Mouse (Mus musculus): ENCODE results near the gene E130114P18Rik.

Gene E130114P18Rik

GRCm38 (mm10) chr4:97776388-97777080, 1.3 kb downstream of the E130114P18Rik start:
- DNase-seq (ENCODE audit: low spot score), result no peak

DNA sequence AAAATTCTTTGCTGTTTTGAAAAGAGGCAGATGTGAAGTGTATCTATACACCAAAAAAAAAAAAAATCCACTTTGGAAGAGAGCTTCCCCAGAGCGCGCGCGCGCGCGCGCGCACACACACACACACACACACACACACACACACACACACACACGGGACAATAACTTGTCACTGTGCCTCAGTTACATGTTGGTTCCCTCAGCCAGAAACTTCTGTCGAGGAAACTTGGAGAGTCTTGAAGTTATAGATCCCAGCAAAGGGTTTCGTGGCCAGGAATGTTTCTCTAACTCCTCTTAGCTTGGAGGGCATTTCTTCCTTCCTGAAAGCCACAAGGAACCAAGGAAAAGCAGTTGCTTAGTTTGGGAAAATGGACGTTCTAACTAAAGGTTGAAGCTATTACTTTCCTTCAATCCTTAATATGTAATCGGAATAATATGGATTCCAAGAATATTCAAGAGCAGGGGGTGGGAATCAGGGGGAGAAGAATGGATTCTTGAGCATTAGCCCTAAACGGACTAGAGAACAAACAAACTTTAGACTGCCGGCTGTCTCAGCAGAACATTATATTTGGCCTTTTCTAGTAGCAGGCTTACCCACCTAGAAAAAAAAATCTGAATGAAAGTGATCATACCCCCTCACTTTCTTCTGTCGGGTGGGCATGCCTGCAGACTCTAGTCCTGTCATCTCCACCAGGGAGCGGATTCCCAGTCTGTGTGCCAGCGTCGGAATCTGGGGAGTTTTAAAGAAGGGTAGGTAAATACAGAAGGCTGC, 2.2 kb downstream of the E130114P18Rik start:
- DNase-seq (ENCODE audit: low spot score), result no peak

DNA sequence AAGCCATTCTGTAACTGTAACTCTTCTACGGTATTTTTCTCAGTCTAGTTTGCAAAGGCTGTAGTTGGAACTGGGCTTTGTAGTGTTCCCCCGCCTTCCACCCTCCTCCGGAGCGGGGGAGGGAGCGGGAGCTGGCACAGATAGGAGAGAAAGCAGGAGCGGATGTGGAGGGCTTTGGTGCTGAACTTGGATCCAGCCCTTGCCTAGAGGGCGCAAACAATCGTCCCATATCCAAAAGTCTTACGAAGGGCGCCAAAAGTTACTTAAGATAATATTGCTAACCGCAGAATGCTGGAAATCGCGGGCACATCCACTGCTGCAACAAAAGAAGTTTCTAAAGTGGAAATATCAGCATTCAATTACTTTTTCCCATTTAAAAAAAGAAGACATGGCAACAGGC, 2.8 kb downstream of the E130114P18Rik start:
- DNase-seq (ENCODE audit: low spot score), result peak; percentile 44

GRCm38 (mm10) chr4:97774446-97774950, 3.4 kb downstream of the E130114P18Rik start:
- DNase-seq (ENCODE audit: low spot score), result no peak

- DNase-seq (ENCODE audit: low spot score), result no peak
Observed at GRCm38 (mm10) chr4:97773791-97774190, 4.1 kb downstream of the E130114P18Rik start.

DNA sequence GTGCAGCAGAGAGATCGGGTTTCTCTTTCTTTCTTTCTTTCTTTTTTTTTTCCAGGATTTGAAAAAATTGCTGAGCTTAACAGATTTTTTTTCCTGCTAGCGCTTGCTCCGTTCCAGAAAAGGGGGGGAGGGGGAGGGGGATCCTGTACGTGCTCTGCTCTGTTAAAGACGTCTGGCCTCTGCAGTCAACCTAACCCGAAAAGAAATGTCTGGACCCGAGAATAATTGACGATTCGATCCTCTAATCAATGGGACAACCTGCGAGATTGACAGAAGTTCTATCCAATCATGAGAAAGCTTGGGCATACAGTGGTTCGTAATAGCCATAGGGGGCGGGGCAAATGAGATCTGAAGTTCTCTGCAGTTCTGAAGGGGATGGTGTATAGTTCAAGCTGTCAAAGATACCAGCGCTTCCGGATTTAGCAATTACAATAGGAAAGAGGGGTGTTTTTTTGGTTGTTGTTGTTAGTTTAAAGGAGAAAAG, 4.7 kb downstream of the E130114P18Rik start:
- peak; percentile 69 for DNase-seq (ENCODE audit: low spot score)

GRCm38 (mm10) chr4:97772641-97773040, 5.2 kb downstream of the E130114P18Rik start, which contains the start of gene Nfia:
Nfia (plus strand) TSS chr4:97772734.
- DNase-seq (ENCODE audit: low spot score), result no peak

DNA sequence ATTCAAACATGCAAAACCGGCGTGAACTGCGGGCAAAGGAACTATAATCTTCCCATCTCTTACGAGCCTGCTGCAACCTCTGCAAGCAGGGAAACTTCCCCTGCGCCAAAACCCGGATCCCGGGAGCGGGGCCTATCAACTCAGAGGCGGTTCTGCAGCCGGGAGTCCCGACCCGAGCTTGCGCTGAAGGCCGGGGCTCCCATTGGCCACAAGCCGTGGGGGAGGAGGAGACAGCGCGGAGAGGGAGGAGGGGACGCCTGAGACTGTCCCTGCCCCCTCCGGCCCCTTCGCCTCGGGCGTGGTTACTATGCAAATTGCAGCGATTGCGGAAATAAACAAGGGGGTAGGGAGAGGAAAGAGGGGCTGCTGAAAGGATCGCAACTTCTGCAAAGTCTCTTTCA, 5.8 kb downstream of the E130114P18Rik start:
- DNase-seq (ENCODE audit: low spot score), result peak; percentile 94

DNA sequence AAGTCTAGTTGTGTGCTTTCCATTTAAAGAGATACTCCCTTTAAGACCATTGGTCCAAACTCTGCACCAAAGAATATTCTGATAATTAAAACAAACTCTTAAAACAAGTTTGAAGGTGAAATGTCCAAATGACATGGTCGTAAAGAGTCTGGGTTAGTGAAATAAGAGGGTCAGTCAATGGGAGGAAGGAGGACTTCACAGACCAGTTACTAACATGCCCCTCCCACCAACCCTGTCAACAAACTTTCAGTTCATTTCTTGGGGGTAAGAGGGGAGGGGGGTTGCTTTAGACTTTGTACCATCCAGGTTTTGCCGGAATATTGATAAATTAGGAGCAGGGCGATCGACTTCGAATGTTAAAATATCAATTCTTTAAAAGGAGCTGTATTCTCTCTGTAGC, 6.5 kb downstream of the E130114P18Rik start:
- DNase-seq (ENCODE audit: low spot score), result no peak

DNA sequence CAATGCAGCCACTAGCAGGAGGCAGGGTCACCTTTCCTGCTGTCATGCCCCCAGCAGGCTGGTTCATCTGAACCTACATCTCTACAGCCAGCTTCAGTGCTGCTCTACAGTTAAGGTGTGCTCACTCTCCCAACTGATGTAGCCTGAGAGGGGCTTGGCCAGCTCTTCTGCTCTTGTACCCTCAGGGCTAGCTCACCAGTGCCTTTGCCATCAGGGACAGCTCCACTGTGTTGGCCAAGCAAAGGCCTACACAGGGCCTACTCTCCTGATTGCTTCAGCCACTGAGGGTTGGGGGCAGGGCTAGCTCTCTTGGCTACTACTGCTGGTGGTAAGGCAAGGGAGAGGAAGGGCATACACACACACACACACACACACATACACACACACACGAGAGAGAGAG, 8.0 kb downstream of the E130114P18Rik start:
- no peak for DNase-seq (ENCODE audit: low spot score)

DNA sequence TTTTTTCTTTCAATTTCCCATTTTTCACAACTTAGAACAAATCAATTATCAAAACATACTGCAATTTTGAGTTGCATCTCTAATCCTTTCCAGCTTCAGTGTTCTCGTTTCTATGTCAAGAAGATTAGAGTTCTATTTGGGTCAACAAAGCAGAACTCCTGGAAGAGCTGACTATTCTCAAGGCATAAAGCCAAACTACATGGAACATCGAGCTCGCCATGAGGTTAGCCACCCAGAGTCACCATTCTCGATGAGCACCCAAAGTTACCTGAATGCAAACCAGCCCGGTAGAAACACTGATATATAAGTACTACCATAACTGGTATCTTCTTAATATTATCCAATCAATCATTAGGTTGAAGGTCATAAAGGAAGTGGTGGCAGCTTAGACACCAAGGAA, 10.4 kb downstream of the E130114P18Rik start:
- DNase-seq (ENCODE audit: low spot score), result no peak

DNA sequence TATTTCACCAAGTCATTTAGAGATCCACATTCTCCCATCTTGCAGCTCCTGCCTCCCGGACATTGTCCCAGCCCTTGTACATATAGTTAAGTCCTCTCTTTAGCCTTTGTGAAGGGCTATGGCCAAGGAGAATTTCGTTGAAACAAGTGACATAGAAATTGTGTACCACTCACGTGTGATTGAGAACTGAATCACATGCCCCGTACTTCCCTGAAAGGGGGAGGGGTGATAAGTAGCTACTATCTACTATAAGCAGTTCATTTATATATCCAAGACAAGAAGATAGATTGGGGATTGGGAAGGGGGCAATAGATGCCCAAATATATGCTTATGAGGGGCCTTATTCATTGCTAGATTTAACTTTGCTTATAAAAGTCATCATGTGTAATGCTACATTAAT, 10.9 kb downstream of the E130114P18Rik start:
- no peak for DNase-seq (ENCODE audit: low spot score)

- DNase-seq (ENCODE audit: low spot score), result no peak
Observed at GRCm38 (mm10) chr4:97766100-97766499, 11.8 kb downstream of the E130114P18Rik start.

DNA sequence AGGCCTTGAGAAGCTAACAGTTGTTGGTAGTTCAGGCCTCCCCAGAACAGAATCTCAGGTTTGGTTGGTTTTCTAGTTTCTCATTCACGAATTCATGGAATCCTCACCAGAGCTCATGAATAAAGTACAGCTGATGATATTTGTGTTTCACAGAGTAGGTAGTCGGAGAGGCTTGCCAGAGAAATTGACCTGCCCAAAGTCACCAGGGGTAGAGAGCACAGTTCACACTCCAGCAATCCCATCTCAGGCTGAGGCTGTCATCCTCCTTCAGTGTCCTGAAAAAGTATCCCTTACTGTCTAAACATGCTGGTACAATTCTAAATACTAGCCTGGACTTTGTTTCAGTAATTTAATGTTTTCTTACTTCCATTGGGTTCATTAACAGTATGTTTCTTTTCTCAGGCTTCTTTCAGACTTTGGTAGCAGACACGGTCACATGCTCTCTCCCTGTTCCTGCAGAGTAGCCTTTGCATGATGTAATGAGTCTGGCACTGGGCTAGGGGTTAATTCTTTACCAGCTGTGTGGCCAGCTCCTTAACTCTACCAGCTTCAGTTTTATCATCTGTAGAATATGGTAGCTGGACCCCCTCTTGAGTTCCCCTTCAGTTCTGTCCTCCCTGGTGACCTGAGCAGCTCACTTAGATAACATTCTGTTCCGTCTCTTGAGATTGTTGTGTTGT, 12.4 kb downstream of the E130114P18Rik start:
- DNase-seq (ENCODE audit: low spot score), result no peak

DNA sequence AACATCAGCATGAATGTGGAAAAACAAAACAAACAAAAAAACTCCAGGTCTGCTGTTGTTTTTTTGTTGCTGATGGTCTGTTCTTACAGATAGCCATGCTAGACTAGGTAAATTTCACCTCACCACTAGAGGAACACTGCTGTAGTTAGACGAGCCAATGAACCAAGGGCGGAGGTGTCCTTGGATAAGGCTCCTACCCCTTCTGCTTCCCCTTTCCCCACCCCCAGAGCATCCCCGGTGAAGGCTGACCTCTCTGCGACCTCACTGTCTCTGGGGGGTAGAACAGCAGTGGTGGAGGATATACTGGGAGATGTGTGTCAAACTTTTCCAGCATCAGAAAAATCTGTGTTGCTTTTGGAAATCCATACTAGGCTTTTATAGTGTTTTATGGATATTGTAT, 13.3 kb downstream of the E130114P18Rik start:
- no peak for DNase-seq (ENCODE audit: low spot score)

DNA sequence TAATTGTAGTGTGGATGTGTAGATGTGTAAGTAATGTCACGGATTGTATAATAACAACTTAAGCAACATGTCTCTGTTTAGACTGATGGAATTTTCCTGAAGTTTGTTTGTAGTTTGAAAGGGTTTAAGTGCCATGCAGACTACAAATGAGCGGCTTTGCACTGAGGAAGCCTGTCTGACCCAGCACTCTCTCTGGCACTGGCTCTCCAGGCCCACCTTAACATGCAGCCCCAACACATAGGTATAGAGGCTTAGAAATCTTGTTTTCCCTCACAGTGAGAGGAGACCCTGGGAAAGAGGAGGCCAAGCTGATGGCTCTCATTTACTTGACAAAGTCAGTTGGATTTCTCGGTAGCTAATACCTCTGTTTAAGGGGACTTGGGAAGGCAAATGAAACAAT, 19.2 kb downstream of the E130114P18Rik start:
- no peak for DNase-seq (ENCODE audit: low spot score)

GRCm38 (mm10) chr4:97757978-97758461, 19.9 kb downstream of the E130114P18Rik start:
- DNase-seq (ENCODE audit: low spot score), result no peak

GRCm38 (mm10) chr4:97757207-97757977, 20.5 kb downstream of the E130114P18Rik start:
- DNase-seq (ENCODE audit: low spot score), result peak; percentile 61

DNA sequence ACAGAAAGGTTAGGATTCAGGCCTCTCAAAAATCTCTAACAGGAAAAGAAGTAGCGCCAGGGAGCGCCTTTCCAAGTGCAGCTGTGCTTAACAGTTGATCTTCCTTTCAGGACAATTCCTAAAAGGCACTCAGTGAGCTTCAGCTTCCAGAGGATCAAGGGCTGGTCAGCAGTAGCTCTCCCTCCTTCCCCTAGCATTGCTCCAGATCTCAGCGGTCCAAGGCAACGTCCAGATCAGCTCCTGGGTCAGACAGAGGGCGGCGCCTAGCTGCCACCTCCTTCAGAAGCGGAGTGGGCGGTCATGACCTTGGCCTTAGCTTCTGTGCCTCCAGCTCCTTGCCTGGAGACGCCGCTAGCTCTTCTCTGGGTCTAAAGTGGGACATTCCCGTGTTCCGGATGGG, 23.6 kb downstream of the E130114P18Rik start:
- no peak for DNase-seq (ENCODE audit: low spot score)

- no peak for DNase-seq (ENCODE audit: low spot score)
Observed at GRCm38 (mm10) chr4:97753521-97753920, 24.4 kb downstream of the E130114P18Rik start.

DNA sequence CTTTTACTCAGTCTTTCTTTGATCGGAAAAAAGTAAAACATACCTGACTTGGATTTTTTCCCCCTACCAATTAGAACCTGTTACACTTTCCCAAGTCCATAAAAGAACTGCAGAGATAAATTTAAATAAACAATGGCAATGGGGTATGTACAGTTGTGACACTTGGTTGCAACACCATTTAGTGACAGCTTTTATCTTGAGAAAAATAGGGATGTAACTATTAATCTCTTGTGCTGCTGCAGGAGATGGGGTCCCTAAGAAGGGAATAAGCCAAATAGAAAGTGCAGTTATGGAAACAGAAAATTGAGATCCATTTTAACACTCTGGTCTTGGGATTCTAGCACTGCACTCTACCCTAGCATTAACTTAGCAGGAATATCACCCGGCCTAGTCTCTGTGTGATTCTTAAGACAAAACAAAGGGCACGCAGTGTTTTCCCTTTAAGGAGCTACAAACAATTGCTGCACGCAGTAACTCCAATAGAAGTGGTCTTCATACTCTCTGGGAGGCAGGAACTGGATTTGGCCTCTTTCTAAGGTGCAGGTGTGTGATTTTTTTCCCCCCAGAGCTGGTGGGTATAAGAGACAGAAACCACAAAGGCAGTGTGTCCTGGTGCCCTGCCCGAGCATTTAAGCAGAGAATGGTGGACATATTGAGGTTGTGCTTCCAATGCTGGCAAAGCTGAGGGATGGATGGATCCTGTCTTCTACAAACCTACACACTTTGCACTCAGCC, 25.4 kb downstream of the E130114P18Rik start:
- no peak for DNase-seq (ENCODE audit: low spot score)
